Mouse (Mus musculus): Measurements from ENCODE around the gene Arcn1.

Gene Arcn1

DNA sequence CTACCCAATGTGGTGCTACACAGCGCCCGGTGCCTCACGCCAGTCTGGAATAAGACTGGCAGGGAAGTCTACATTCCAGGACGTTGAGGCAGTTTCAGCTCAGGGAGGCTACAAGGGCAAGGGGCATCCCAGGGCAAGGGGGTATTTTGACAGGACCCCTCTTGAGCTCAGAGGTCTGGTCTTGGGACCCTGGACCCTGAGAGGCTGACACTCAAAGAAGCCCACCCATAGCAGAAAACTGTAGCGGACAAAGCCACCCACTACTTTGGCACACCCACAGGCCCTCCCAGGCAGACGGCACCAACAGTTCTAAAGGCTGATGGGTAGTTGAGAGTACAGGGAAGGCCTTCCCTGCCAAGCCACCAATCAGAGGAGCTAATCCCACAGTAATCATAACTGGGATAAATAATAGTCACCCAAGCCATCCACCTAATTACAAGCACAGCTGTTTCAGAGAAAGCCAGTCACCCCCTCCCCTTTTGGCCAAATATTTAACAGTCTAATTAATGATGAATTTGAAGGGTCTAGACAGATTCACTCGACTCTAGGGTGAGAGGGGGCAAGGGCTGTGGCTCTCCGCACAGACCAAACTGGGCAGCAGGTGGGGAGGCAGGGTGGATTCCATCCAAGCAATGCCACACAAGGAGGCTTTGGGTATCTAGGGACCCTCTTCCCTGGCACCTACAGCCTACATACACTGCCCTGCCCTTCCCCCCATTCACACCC is 47.9 kb downstream of the Arcn1 start:
- no peak for ATAC-seq (ENCODE audit: low TSS enrichment)

GRCm38 (mm10) chr9:44718937-44719631 is 48.6 kb downstream of the Arcn1 start:
- no peak for ATAC-seq (ENCODE audit: low TSS enrichment)

DNA sequence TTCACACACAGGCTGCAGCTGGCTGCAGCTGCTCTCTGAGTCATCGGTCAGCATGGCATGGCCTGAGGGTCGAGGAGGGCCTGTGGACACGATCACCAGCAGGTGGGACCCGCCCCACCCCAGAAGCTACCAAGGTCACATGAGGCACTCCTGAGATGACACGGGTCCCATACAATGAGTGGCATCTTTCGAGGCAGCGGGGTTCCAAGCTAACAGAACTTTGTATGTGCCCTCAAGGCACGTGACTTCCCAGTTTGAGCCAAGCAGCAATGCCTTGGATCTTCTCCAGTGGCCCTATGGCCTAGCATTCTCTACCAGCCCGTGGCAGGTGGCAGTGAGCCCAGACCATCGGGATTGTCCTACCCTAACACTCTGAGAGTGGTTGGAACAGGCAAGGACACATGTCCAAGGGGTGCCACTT is 49.8 kb downstream of the Arcn1 start:
- ATAC-seq (ENCODE audit: low TSS enrichment): 0 out of 2 replicates have a peak, but pooled peaks have one; percentile 26

- no peak for ATAC-seq (ENCODE audit: low TSS enrichment)
Measured at GRCm38 (mm10) chr9:44716997-44717821, 50.4 kb downstream of the Arcn1 start.

DNA sequence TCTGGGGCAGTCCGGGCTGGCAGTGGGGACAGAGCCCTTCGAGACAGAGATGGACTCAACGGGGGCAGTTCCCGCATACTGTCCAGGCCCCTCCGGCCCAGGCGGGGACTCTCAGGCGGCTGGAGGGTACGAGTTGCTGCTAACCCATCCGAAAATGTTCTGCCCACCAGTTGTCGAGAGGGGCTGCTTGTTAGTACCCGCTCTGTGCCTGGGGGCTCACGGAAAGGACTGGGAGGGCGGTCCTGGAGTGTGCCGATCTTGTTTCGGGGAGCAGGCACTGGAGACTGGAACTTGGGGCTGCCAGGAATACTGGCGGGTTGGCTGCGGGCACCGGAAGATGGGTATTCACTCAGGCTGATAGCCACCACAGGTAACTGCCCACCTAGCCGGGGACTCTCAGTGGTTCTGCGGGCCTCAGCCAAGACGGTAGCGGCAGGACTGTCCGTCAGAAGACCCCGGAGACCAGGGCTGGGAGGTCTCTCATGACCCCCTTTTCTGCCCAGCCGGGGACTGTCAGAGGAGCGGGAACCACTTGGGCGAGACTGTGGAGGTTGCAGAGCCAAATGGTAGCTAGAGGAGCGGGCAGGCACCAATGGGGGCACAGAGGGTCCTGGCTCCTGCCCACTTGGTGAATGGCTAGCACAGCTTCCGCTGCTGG is 51.8 kb downstream of the Arcn1 start:
- no peak for ATAC-seq (ENCODE audit: low TSS enrichment)

DNA sequence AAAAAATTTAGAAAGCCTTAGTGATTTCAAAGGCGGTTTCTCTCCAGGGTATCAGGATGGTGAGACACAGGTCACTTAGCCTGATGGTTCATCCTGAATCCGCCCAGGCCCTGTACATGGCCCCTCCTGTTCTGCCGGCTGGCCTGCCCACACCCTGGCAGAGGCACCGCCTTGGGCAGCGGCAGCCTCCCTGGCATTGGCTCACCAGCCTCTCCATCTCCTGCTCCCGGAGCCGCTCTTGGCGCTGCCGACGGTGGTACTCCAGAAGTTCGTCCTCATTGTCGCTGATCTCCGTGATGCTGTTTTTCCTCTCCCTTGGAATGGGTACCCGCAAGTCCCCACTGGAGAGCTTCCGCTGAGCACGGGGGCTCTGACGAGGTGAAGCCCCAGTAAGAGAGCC is 52.5 kb downstream of the Arcn1 start:
- ATAC-seq (ENCODE audit: low TSS enrichment): no peak

DNA sequence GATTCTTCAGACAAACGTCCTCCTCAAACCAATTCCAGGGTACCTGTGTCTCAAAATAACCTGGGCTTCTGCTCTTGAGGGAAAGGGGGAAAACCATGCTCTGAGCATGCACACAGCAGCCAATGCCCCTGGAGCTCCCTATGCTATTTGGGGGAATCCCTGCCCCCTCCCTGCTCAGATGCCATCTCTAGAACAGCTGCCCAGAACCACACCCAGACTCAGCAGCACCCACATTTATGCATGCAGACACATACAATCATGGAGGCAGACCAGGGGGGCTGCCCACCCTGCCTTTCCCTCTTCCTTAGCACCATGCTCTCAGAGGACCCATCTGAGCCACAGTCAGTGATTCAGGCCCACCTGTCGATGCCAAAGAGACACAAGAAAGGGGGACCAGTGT is 54.1 kb downstream of the Arcn1 start:
- no peak for ATAC-seq (ENCODE audit: low TSS enrichment)

GRCm38 (mm10) chr9:44713080-44713479 is 54.6 kb downstream of the Arcn1 start:
- ATAC-seq (ENCODE audit: low TSS enrichment): no peak

GRCm38 (mm10) chr9:44711602-44712001 is 56.0 kb downstream of the Arcn1 start:
- no peak for ATAC-seq (ENCODE audit: low TSS enrichment)

DNA sequence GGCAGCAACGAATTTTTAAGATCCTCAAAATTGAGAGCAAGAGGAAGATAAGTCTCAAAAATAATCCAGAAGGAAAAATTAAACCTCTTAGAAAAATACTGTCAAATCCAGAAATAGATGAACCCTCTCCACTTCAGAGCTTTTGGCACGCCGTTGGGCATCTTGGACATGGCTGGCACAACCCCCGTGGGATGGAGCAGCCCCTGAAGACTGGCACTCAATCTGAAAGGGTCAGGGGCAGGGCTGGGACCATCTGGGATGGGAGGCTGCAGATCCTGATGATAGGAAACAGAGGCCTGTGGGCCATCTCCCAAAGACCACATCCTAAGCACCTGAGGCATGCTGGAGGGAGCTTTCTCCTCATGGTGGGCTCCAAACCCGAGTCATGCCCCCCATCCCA is 57.4 kb downstream of the Arcn1 start:
- ATAC-seq (ENCODE audit: low TSS enrichment): no peak

DNA sequence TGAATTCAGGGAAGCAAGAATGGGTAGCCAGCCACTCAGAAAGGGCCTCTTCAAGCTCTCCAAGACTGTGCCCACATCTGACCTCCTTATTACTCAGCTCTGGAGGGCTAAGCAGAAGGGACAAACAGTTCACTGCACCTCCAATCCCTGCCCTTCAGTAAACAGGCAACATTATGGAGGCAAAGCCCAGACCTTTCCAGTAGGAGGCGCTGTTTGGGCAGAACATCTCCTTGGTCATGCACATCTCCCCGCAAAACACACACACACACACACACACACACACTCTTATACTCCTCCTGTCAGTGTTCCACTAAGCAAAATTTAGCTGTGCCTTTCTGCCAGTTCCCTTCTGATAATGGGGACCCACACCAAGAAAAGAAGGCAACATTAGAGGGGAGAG is 58.0 kb downstream of the Arcn1 start:
- no peak for ATAC-seq (ENCODE audit: low TSS enrichment)

DNA sequence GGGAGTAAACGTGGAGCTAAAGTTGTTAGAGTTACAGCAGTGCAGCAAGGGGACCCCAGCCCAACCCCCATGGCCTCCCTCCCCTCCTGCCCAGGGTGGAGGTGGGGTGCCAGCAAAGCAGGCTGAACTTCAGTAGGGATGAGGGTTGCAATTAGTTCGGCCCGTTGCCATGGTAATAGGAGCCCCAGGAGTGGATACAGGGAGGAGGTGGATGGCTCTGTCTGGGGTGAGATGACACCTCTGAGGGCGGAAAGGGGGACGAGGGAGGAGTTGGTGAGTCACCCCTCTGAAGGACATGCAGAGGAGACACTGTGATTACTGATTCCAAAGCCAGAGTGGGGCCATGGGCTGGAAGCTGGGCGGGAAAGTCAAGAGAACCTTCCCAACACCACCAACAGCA is 58.7 kb downstream of the Arcn1 start:
- ATAC-seq (ENCODE audit: low TSS enrichment): peak; percentile 53; the same call in 1 of the 2 replicates

DNA sequence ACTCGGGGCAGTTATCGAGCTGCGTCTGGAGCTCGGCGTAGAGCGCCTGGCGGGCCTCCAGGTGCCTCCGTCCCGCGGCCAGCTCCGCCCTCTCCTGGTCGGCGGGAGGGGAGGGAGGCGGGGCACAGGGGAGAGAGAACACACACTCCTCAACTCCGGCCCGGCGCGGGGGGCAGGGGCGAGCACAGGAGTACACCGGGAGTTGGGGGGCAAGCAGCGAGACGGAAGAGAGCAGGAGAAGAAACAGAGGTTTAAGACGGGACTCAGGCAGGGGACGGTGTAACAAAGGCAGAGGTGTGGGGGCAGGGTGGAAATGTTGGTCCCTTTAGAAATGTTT is 59.2 kb downstream of the Arcn1 start:
- no peak for ATAC-seq (ENCODE audit: low TSS enrichment)

DNA sequence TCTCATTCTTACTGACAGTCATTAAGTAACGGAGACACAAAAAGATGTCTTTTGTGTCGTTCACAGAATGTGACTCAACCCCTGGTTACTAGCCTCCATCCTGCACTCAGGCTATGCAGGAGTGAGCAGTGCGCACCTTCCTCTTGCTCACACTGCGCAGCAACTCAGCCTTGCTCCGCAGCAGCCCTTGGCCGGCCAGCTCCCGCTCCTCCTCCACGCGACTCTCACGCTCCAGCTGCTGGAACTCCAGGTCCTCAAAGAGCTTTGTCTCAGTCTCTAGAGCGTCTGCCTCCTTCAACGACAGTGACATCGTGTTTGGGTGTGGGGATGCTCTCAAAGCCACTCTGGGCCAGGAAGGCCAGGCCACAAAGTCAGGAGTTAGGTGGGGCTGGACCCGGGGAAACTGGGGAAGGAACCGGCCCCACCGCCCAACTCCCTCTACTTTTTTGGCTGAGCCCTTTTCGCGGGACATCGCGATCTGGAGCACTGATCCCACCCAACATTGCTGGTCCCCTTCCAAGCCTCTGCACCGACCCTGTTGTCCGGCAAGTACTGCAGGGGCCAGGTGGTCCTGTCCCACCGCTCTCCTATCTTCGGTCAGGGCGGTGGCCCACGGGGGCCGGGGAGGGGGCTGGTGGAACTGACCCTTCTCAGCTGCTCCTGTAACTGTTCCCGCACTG is 59.8 kb downstream of the Arcn1 start:
- ATAC-seq (ENCODE audit: low TSS enrichment): peak; percentile 36; the same call in 1 of the 2 replicates

DNA sequence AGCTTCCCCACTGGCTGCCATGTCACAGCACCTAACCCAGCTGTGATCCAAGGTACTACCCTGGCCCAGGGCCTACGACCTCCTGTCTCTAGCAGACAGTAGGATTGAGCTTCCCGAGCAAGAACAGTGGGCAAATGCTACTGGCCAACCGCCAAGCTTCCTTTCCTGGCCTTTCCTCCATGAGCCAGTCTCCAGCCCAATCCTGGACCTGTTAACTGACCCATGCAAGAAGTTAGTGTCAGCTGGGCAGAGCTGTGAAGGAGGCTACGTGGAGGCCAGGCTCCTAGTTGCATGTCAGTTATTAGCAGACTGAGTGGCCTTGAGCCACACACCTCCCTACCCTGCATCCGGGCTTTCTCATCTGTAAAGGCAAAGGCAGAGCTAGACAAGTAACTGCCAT is 67.9 kb downstream of the Arcn1 start:
- no peak for ATAC-seq (ENCODE audit: low TSS enrichment)

DNA sequence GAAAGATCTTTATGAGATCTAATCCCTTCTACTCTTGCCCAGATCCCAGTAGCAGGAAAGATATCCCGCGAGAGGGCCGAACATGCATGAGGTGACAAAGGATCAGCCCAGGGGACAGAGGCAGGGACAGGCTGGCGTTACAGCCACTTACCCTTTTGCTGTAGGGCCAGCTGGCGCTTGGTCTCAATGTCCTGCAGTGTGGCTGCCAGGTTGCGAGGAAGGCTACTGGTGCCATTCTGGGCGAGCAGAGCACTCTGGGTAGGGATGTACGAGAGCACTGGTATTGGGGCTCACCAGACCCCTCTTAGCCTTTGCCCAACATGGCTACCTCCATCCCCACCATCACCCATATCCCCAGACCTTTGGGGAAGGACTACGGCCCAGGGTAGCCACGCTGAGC is 68.4 kb downstream of the Arcn1 start:
- ATAC-seq (ENCODE audit: low TSS enrichment): no peak

DNA sequence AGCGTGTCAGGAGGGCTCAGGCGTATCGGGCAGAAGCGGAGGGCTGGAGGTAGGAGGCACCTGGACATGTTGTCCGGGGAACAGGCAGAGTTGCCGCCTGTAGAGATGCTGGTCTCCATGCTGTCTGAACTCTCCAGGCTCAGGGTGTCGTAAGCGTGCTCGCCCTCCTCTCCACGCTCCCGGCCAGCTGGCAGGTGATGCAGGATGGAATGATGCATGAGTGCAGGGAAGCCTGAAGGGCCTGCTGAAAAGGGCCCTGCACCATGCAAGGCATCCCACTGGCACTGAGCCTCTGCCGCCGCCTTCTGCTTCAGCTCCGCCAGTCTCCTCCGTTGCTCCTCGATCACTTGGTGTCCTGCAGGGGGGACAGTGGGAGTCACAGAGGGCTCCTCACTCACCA is 69.8 kb downstream of the Arcn1 start:
- ATAC-seq (ENCODE audit: low TSS enrichment): no peak

DNA sequence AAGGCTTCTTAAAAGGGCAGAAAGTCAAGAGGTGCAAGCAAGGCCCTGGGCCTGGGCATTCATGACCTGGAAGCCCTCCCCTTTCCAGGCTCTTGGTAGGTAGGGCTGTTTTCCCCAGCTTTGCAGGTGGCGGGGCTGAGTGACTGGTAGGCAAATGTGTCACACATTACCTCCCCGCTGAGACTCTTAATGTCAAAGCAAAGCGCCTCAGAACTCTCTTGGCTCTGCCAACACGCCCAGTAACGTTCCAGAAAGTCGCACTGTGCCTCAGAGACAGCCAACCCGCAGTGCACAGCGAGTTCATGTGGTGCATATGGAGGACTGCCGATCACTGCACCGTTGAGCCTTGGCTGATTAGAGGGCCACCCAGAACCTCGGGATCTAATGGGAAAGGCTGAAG is 74.6 kb downstream of the Arcn1 start:
- no peak for ATAC-seq (ENCODE audit: low TSS enrichment)

- ATAC-seq (ENCODE audit: low TSS enrichment): peak; percentile 90
Measured at GRCm38 (mm10) chr9:44691671-44692520, 75.7 kb downstream of the Arcn1 start.

All from frontal cortex, adult (tissue).